Mouse (Mus musculus): ENCODE measurements around the gene Cacna1d. TPM values are rescaled to one million over a fixed set of nuclear protein-coding genes. Genes with fewer than 3 reads are reported as not detected.

Cacna1d gene
- total and polyA plus RNA-seq, 3 experiments, result 0.04 to 0.66 (median 0.08) TPM

DNA sequence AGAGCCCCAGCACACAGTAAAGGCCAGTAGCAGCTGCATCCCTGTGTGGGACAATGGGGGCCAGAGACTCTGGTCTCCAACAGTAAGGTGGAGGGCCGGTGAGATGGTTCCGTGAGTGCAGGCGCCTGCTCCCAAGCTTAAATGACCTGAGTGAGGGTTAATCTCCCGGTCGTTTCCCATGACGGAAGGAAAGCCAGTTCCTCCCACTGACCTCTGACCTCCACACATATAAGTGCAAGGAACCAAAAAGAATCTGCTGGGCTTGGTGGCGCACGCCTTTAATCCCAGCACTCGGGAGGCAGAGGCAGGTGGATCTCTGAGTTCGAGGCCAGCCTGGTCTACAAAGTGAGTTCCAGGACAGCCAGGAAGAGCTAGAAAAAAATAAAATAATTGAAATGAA, 37.1 kb upstream of the Cacna1d start:
- H3K27me3 ChIP-seq (replicated peaks), result no peaks in the 10 kb centered on the region
- H3K4me1 ChIP-seq (ENCODE audit: control insufficient read depth in 1 of 2, insufficient read depth in 2 of 2), result peaks cover 9 to 10% of the 10 kb centered on the region in 2 experiments; a peak in 3 of 4 replicates
- no peaks in the 10 kb centered on the region for H3K79me2 ChIP-seq (replicated peaks; ENCODE audit: control insufficient read depth, extremely low read depth, insufficient read depth, poor library complexity, severe bottlenecking)
- H3K9ac ChIP-seq (ENCODE audit: insufficient read depth, low read depth), result no peak overlapping the region
- H3K4me2 ChIP-seq (ENCODE audit: insufficient read depth, low read depth, poor library complexity, severe bottlenecking), result no peak overlapping the region
- in situ Hi-C loops (cut with MboI; ENCODE audit: low pct_ligation_motif_present, low pct_unique_long_range_greater_than_20kb, low sequenced_read_pairs), result no loop called here
- H3K9me3 ChIP-seq (replicated peaks; ENCODE audit: low read length), result no peaks in the 10 kb centered on the region
- TF ChIP-seq POLR2AphosphoS2 (IDR thresholded peaks at IDR 0.05; ENCODE audit: low read depth, low read length), result no peak
- TF ChIP-seq TCF12 (IDR thresholded peaks at IDR 0.05; ENCODE audit: low read depth, low read length), result no peak
- TF ChIP-seq USF2 (conservative IDR thresholded peaks at IDR 0.05; ENCODE audit: low read depth, low read length), result no peak
- TF ChIP-seq USF1 (IDR thresholded peaks at IDR 0.05; ENCODE audit: low read depth, low read length), result no peak
- no peak for TF ChIP-seq EP300 (IDR thresholded peaks at IDR 0.05; ENCODE audit: low read length)
- no peak for TF ChIP-seq ELF1 (IDR thresholded peaks at IDR 0.05; ENCODE audit: low read depth, low read length)
- TF ChIP-seq ETS1 (conservative IDR thresholded peaks at IDR 0.05; ENCODE audit: low read depth, low read length), result no peak
- TF ChIP-seq CTCF (conservative IDR thresholded peaks at IDR 0.05 in 1 of 2, IDR thresholded peaks at IDR 0.05 in 1 of 2; ENCODE audit: low read depth in 2 of 2, low read length in 2 of 2), result no peak
- TF ChIP-seq RCOR1 (conservative IDR thresholded peaks at IDR 0.05; ENCODE audit: low read depth, low read length), result no peak
- no peak for TF ChIP-seq SIN3A (IDR thresholded peaks at IDR 0.05; ENCODE audit: low read length)
- no peak for TF ChIP-seq NELFE (IDR thresholded peaks at IDR 0.05; ENCODE audit: low read depth, low read length)
- no peak for TF ChIP-seq ZMIZ1 (IDR thresholded peaks at IDR 0.05; ENCODE audit: low read depth, low read length)
- TF ChIP-seq GABPA (IDR thresholded peaks at IDR 0.05; ENCODE audit: insufficient replicate concordance, low read depth, low read length), result no peak
- no peak for TF ChIP-seq E2F4 (IDR thresholded peaks at IDR 0.05; ENCODE audit: insufficient replicate concordance, low read depth, low read length)
- TF ChIP-seq HCFC1 (IDR thresholded peaks at IDR 0.05; ENCODE audit: low read depth, low read length), result no peak
- no peak for TF ChIP-seq MYC (IDR thresholded peaks at IDR 0.05; ENCODE audit: low read depth, low read length)
- TF ChIP-seq JUN (IDR thresholded peaks at IDR 0.05; ENCODE audit: insufficient read depth, low read depth, low read length), result no peak
- no peak for TF ChIP-seq MAFK (IDR thresholded peaks at IDR 0.05; ENCODE audit: insufficient replicate concordance, low read length)
- TF ChIP-seq ZKSCAN1 (IDR thresholded peaks at IDR 0.05; ENCODE audit: borderline replicate concordance, low read depth, low read length), result no peak
- no peak for TF ChIP-seq NRF1 (IDR thresholded peaks at IDR 0.05; ENCODE audit: low read depth, low read length)
- H3K27ac ChIP-seq (ENCODE audit: insufficient read depth, low read depth), result no peak overlapping the region
- no peak overlapping the region for H3K4me3 ChIP-seq (replicated peaks in 1 of 3; ENCODE audit: low read depth in 2 of 3, low read length in 2 of 3, poor library complexity in 1 of 3)
- DNase-seq (ENCODE audit: extremely low read depth), result no peak
- H3K36me3 ChIP-seq (replicated peaks in 1 of 2; ENCODE audit: control insufficient read depth in 1 of 2, insufficient read depth in 1 of 2, low read length in 1 of 2), result peaks cover 35 to 49% of the 10 kb centered on the region in 2 experiments
- dilution Hi-C loops (cut with MboI; ENCODE audit: extremely low pct_ligation_motif_present, extremely low pct_unique_long_range_greater_than_20kb, low sequenced_read_pairs), result no loop called here

DNA sequence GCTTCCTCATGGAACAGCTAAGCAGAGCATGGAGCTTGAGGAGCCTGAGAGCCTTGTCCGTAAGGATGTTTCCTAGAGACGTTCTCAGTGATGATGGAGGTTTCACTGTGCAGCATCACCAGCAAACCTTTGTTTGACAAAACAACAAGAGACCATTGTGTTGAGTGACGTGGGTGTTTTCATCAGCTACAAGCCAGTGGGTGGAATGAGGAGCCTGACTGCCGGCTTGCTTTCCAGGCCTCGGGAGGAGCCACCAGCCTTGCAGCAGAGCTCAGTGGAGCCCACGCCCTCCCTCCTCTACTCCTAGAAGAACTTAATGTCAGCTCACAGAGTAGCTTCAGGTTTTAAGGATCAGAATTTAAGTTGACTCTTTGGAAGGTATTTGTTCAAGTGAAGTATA, 32.1 kb upstream of the Cacna1d start:
- dilution Hi-C loops (cut with MboI; ENCODE audit: extremely low pct_ligation_motif_present, extremely low pct_unique_long_range_greater_than_20kb, low sequenced_read_pairs), result no loop called here
- Histone ChIP-seq H3K36me3 (replicated peaks in 1 of 2; ENCODE audit: control insufficient read depth in 1 of 2, insufficient read depth in 1 of 2, low read length in 1 of 2) (peaks cover 83 to 93% of the 10 kb centered on the region in 2 experiments), H3K27ac (ENCODE audit: insufficient read depth, low read depth) (no peak overlapping the region), H3K27me3 (replicated peaks) (no peaks in the 10 kb centered on the region), H3K4me2 (ENCODE audit: insufficient read depth, low read depth, poor library complexity, severe bottlenecking) (no peak overlapping the region), H3K9ac (ENCODE audit: insufficient read depth, low read depth) (no peak overlapping the region), H3K4me1 (ENCODE audit: control insufficient read depth in 1 of 2, insufficient read depth in 2 of 2) (no peaks in the 10 kb centered on the region), H3K4me3 (replicated peaks in 1 of 3; ENCODE audit: low read depth in 2 of 3, low read length in 2 of 3, poor library complexity in 1 of 3) (no peak overlapping the region), H3K79me2 (replicated peaks; ENCODE audit: control insufficient read depth, extremely low read depth, insufficient read depth, poor library complexity, severe bottlenecking) (no peaks in the 10 kb centered on the region), H3K9me3 (replicated peaks; ENCODE audit: low read length) (no peaks in the 10 kb centered on the region)
- no peak for TF ChIP-seq MAZ (IDR thresholded peaks at IDR 0.05; ENCODE audit: low read depth, low read length)
- TF ChIP-seq ZNF384 (IDR thresholded peaks at IDR 0.05; ENCODE audit: low read depth, low read length), result no peak
- no peak for TF ChIP-seq CHD1 (IDR thresholded peaks at IDR 0.05; ENCODE audit: low read depth, low read length)
- TF ChIP-seq IRF4 (IDR thresholded peaks at IDR 0.05; ENCODE audit: low read depth, low read length), result no peak
- TF ChIP-seq MEF2A (IDR thresholded peaks at IDR 0.05; ENCODE audit: borderline replicate concordance, low read depth, low read length), result no peak
- no peak for TF ChIP-seq EP300 (IDR thresholded peaks at IDR 0.05; ENCODE audit: low read length)
- TF ChIP-seq SMC3 (IDR thresholded peaks at IDR 0.05; ENCODE audit: low read depth, low read length), result no peak
- no peak for DNase-seq (ENCODE audit: extremely low read depth)
- in situ Hi-C loops (cut with MboI; ENCODE audit: low pct_ligation_motif_present, low pct_unique_long_range_greater_than_20kb, low sequenced_read_pairs), result no loop called here

All from CH12.LX (cell line).